Mouse (Mus musculus) heart, embryonic 15.5 days (tissue): ENCODE data around the gene Eddm3b. TPM values are rescaled to one million over a fixed set of nuclear protein-coding genes. Genes with fewer than 3 reads are reported as not detected.

Experiments used
- ATAC-seq: fragments of 200-750 bp; cut with Nextera tagmentation; replicated peaks from 2 replicates; pipeline ENCODE4 v1.8.0; 2017; ENCODE audit warnings: low read depth, moderate TSS enrichment; ENCODE audit not compliant: insufficient number of reproducible peaks, insufficient read depth, low FRiP score
- H3K27ac ChIP-seq: fragments of 300-500 bp; sonication (generic); 2 replicates; pipeline ENCODE4 v1.5.1; 2015; ENCODE audit warnings: mild to moderate bottlenecking, inconsistent platforms
- H3K27me3 ChIP-seq: fragments of 300-500 bp; sonication (generic); 2 replicates; pipeline ENCODE4 v1.6.1; 2015; ENCODE audit warnings: inconsistent platforms
- H3K36me3 ChIP-seq: fragments of 300-500 bp; sonication (generic); 2 replicates; pipeline ENCODE4 v1.6.1; 2015; ENCODE audit warnings: mild to moderate bottlenecking, inconsistent platforms
- H3K4me1 ChIP-seq: fragments of 300-500 bp; sonication (generic); replicated peaks from 2 replicates; pipeline ENCODE4 v1.6.1; 2015; ENCODE audit warnings: inconsistent platforms
- H3K4me2 ChIP-seq: fragments of 300-500 bp; sonication (generic); 2 replicates; pipeline ENCODE4 v1.6.1; 2015; ENCODE audit warnings: inconsistent platforms, mild to moderate bottlenecking, moderate library complexity
- H3K4me3 ChIP-seq: fragments of 300-500 bp; sonication (generic); 2 replicates; pipeline ENCODE4 v1.5.1; 2015; ENCODE audit warnings: mild to moderate bottlenecking, inconsistent platforms
- H3K9ac ChIP-seq: fragments of 300-500 bp; sonication (generic); 2 replicates; pipeline ENCODE4 v1.6.1; 2015; ENCODE audit warnings: mild to moderate bottlenecking, inconsistent platforms
- H3K9me3 ChIP-seq: fragments of 300-500 bp; sonication (generic); replicated peaks from 2 replicates; pipeline ENCODE4 v1.6.1; 2016; ENCODE audit warnings: inconsistent platforms
- WGBS: fragments of 180-500 bp; shearing (Covaris S2); methylation state at CpG from one replicate; pipeline ENCODE4 v1.1.7; 2015; ENCODE audit warnings: mixed read lengths; 5-methylcytosine and 5-hydroxymethylcytosine counted together
- polyA plus RNA-seq: library from polyadenylated mRNA; unstranded; fragments of >200 nt; fragmentation: Nextera tagmentation; extraction: Ambion mirVana; gene quantifications from 2 replicates; pipeline ENCODE4 v1.2.1, GENCODE M21; 2015

The Eddm3b gene
- polyA plus RNA-seq, 1 experiment from 2014 or later = not detected

DNA sequence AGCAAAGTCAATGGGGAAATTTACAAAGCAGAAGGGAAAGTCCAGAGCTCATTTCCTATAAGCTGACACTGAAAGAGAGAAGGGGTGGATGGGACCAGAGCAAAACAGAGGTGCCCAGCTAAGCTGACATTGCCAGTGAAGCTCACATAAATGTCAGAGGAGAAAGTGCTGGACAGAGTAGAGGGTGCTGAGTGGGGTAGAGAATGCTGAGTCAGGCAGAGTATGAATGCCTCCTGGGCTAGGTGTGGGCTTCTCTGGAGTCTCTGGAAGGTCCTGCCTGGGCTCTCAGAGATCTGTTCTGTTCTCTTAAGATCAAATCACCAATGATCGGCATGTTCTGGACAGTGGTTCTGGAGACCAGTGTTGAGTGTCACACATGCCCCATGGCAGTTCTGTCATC lies 51.2 kb downstream of the Eddm3b start:
- Histone ChIP-seq H3K4me1 (no peaks in the 10 kb centered on the region), H3K9me3 (0 out of 2 replicates have a peak, but pooled peaks cover 4% of the 10 kb centered on the region), H3K9ac (no peak overlapping the region), H3K27me3 (no peaks in the 10 kb centered on the region), H3K4me2 (no peak overlapping the region), H3K4me3 (no peak overlapping the region), H3K36me3 (no peaks in the 10 kb centered on the region), H3K27ac (no peak overlapping the region)
- WGBS = 85% methylated on average over 1 of the region's 1 CpGs
- ATAC-seq = no peak

- Histone ChIP-seq H3K27me3 (no peaks in the 10 kb centered on the region), H3K36me3 (no peaks in the 10 kb centered on the region), H3K27ac (no peak overlapping the region), H3K9ac (no peak overlapping the region), H3K4me1 (no peaks in the 10 kb centered on the region), H3K9me3 (0 out of 2 replicates have a peak, but pooled peaks cover 4% of the 10 kb centered on the region), H3K4me2 (no peak overlapping the region), H3K4me3 (no peak overlapping the region)
- no peak for ATAC-seq
Measured at GRCm38 (mm10) chr14:51166068-51166467, 51.8 kb downstream of the Eddm3b start.

Other genes starting within 250 kb of the Eddm3b start
- 4.8 and 6.7 TPM in 2 replicates for gene Tep1, start 243.9 kb upstream of the Eddm3b start, polyA plus RNA-seq
- gene Klhl33, start 216.9 kb upstream of the Eddm3b start, polyA plus RNA-seq = 0.08 and 0.18 TPM in 2 replicates
- gene Osgep, start 189.5 kb upstream of the Eddm3b start, polyA plus RNA-seq = 117 and 133 TPM in 2 replicates
- gene Apex1, start 189.5 kb upstream of the Eddm3b start, polyA plus RNA-seq = 107 and 120 TPM in 2 replicates
- 29.8 and 39.6 TPM in 2 replicates for gene Pip4p1, start 183.6 kb upstream of the Eddm3b start, polyA plus RNA-seq
- gene Pnp, start 183.3 kb upstream of the Eddm3b start, polyA plus RNA-seq = 29.6 and 37.3 TPM in 2 replicates
- not detected in 2 replicates for gene Gm49342, start 169.9 kb upstream of the Eddm3b start, polyA plus RNA-seq
- gene Pnp2, start 158.4 kb upstream of the Eddm3b start, polyA plus RNA-seq = 0.18 and 0.41 TPM in 2 replicates
- gene Rnase10, start 106.7 kb upstream of the Eddm3b start, polyA plus RNA-seq = 0.36 and 0.42 TPM in 2 replicates
- gene Rnase9, start 72.6 kb upstream of the Eddm3b start, polyA plus RNA-seq = not detected in 2 replicates
- gene Rnase11, start 64.3 kb upstream of the Eddm3b start, polyA plus RNA-seq = not detected in 2 replicates
- gene Rnase12, start 56.8 kb upstream of the Eddm3b start, polyA plus RNA-seq = not detected in 2 replicates
- gene Olfr750, start 40.0 kb upstream of the Eddm3b start, polyA plus RNA-seq = not detected in 2 replicates
- gene Rnase4, start 23.3 kb upstream of the Eddm3b start, polyA plus RNA-seq = 26.3 and 31.6 TPM in 2 replicates
- 4.1 TPM in 2 replicates for gene Ang, start 23.3 kb upstream of the Eddm3b start, polyA plus RNA-seq
- gene Rnase6, start 9.5 kb downstream of the Eddm3b start, polyA plus RNA-seq = 0.66 and 1.2 TPM in 2 replicates
- 0.96 and 1.2 TPM in 2 replicates for gene Rnase1, start 32.4 kb downstream of the Eddm3b start, polyA plus RNA-seq
- gene Rnase2b, start 47.8 kb downstream of the Eddm3b start, polyA plus RNA-seq = not detected in 2 replicates
- gene Ang2, start 84.7 kb downstream of the Eddm3b start, polyA plus RNA-seq = not detected in 2 replicates
- not detected in 2 replicates for gene Ear14, start 89.0 kb downstream of the Eddm3b start, polyA plus RNA-seq
- not detected in 2 replicates for gene Rnase2a, start 141.7 kb downstream of the Eddm3b start, polyA plus RNA-seq
- gene Gm7247, start 247.3 kb downstream of the Eddm3b start, polyA plus RNA-seq = not detected in 2 replicates